Mouse (Mus musculus) left cerebral cortex, postnatal 14 days (tissue): ENCODE results near the gene Gpr165. TPM values are rescaled to one million over a fixed set of nuclear protein-coding genes. Genes with fewer than 3 reads are reported as not detected.

Experiments
- DNase-seq, 2 experiments: peaks; one replicate each; pipeline ENCODE4 v3.0.0; 2021 to 2022; ENCODE audit warnings: low spot score in 2 of 2, mixed read lengths in 1 of 2
- intact Hi-C: fragments of 180-260 bp; cut with DNase I; formaldehyde crosslinking; loops from one replicate; pipeline ENCODE4 v1.15.1; 2025
- long read RNA-seq, 2 experiments: library from polyadenylated mRNA; stranded (forward); transcript quantifications; one replicate each; pipeline ENCODE4 v2.0.0; 2021
- total RNA-seq, 2 experiments: library from RNA; stranded (reverse); gene quantifications; 2 replicates each; pipeline ENCODE4 v1.2.3; 2021

Gpr165 gene
- total RNA-seq = 10 to 100 TPM; 12.2 to 14.1 TPM
- long read RNA-seq, experiment 1 = 0 reads
- long read RNA-seq, experiment 2 = 0 reads

DNA sequence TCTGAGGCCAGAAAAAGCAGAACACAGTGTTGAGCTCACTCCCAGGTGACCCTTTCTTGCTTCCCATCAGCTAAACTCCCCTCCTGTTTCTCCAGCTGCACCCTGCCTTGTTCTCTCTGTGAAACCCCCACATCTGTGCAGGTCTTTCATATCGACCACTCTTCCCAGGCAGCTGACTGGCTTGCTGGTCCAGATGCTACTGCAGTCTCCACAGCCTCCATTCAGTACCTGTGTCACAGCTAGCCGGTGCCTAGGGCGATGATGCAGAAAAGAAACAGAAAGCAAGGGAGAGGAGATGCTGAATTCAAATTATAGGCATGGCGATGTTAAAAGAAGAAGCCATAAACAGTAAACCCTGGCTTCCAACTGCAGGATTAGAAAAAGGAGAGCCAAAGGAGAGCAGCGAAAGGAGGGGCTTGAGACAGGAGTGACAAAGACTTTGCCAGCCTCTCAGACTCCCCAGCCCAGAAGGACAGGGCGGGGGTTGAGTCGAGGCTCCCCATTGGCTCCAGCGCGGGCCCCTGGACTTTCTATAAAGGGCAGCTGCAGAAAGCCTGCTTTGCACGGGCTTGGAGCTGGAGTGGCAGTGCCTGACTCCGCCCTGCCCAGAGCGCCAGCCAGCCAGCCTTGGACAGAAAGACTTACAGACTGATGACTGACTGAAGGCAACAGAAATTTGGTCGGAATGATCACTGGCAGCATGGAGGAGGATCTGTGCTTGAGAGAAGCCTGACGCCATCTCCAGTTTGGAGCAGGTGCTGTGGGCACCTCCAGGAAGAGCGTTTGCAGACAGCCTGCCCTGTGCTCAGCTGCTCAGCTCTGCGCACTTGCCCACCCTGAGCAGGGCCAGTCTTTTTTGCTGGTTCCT lies at the start of gene Gpr165:
Gpr165 (plus strand) TSS at position 535 of the 868 bp plus-strand sequence.
- intact Hi-C loops = no loop called here
- DNase-seq = peak; percentile 65 to 70

- intact Hi-C loops = no loop called here
- no peak for DNase-seq
Observed at GRCm38 (mm10) chrX:96674871-96675270, 38.4 kb upstream of the Gpr165 start.
